Mouse (Mus musculus): ENCODE results near the gene Fuca2. TPM values are rescaled to one million over a fixed set of nuclear protein-coding genes. Genes with fewer than 3 reads are reported as not detected.
A peak's percentile ranks its signal among the peaks of the same experiment; 100 is the strongest.
"Not testable (repeated sequence)": the region's sequence is repeated elsewhere in the genome, so short reads cannot be mapped to it uniquely, and the experiment has no call there.

Fuca2 gene
- polyA plus RNA-seq, 1 experiment from 2014 or later, result 40.5 TPM

- peaks cover 10% of the 10 kb centered on the region; the same call in 1 of the 2 replicates for H3K4me1 ChIP-seq
- no peak overlapping the region for H3K9ac ChIP-seq
- no peak overlapping the region for H3K4me2 ChIP-seq
- ATAC-seq (ENCODE audit: insufficient number of reproducible peaks, insufficient read depth, low FRiP score, low TSS enrichment, low read depth), result no peak
- no peak overlapping the region for H3K4me3 ChIP-seq
- H3K27me3 ChIP-seq, result peaks cover 23% of the 10 kb centered on the region
- H3K9me3 ChIP-seq, result no peaks in the 10 kb centered on the region
- 71% methylated on average over 6 of the region's 6 CpGs for WGBS
- no peaks in the 10 kb centered on the region for H3K36me3 ChIP-seq
- H3K27ac ChIP-seq, result no peak overlapping the region
These were observed 20.0 kb upstream of the Fuca2 start for GRCm38 (mm10) chr10:13479341-13479740.

GRCm38 (mm10) chr10:13485958-13486357, 13.4 kb upstream of the Fuca2 start:
- Histone ChIP-seq H3K9me3 (no peaks in the 10 kb centered on the region), H3K27ac (no peak overlapping the region), H3K4me3 (no peak overlapping the region), H3K4me1 (peaks cover 5% of the 10 kb centered on the region; the same call in 1 of the 2 replicates), H3K36me3 (no peaks in the 10 kb centered on the region), H3K27me3 (no peaks in the 10 kb centered on the region), H3K9ac (no peak overlapping the region), H3K4me2 (no peak overlapping the region)
- ATAC-seq (ENCODE audit: insufficient number of reproducible peaks, insufficient read depth, low FRiP score, low TSS enrichment, low read depth), result no peak
- WGBS, result 76% methylated on average over 4 of the region's 4 CpGs

DNA sequence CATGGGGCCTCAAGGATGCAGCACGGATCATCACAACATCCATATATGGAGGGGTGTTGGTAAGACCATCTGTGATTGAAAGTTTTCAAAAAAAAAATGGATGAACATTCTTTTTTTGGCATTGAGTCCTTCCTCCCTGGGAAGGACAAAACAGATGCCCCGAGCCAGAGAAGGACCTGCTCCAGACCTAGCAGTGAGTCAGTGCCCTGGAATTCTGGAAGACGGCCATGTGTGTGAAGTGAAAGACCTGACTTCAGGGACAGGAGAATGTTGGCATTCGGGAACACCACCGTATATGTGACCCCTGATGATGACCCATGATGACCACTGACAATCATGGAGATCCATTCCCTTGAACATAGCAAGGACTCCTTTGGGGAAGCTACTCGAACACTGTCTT, 9.7 kb upstream of the Fuca2 start:
- WGBS, result 83% methylated on average over 6 of the region's 6 CpGs

DNA sequence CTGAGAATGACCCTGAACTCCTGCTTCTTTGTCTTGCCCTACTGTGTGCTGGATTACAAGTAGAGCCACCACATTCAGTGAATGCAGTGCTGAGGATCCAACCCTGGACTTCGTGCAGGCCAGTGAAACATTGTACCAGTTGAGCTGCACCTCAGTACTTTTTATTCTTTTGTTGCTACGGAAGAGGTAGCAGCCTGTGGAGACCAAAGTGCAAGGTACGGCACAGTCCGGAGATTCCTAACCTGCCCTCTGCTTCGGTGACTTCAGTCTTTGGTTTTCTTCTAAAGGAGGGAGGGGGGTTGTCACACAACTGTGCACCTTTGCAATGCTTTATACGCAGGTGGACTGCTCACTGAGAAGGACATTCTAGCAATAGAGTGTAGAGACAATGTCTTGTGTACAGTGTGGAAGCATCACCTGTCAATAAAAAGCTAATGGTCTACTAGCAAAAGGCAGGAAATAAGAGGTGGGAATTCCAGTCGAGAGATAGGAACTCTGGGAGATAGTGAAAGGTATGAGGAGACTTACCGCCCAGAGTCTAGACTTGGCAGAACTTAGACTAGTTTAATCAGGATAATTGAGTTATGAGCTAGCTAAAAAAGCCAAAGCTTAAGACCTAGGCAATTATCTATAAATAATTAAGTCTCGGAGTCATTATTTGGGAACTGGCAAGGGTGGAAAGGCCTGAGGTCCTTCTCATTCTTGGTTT, 5.2 kb upstream of the Fuca2 start:
- no peak for ATAC-seq (ENCODE audit: insufficient number of reproducible peaks, insufficient read depth, low FRiP score, low TSS enrichment, low read depth)
- no peaks in the 10 kb centered on the region for H3K36me3 ChIP-seq
- no peak overlapping the region for H3K4me3 ChIP-seq
- no peak overlapping the region for H3K9ac ChIP-seq
- H3K9me3 ChIP-seq, result no peaks in the 10 kb centered on the region
- no peak overlapping the region for H3K4me2 ChIP-seq
- no peak overlapping the region for H3K27ac ChIP-seq
- H3K4me1 ChIP-seq, result no peaks in the 10 kb centered on the region
- WGBS, result 88% methylated on average over 9 of the region's 9 CpGs
- H3K27me3 ChIP-seq, result peaks cover under 1% of the 10 kb centered on the region

More for the DNA sequence above, 9.7 kb upstream of the Fuca2 start:
- Histone ChIP-seq H3K36me3 (no peaks in the 10 kb centered on the region), H3K4me3 (no peak overlapping the region), H3K27ac (no peak overlapping the region), H3K4me1 (no peaks in the 10 kb centered on the region), H3K4me2 (no peak overlapping the region), H3K9me3 (no peaks in the 10 kb centered on the region), H3K27me3 (no peaks in the 10 kb centered on the region), H3K9ac (no peak overlapping the region)
- no peak for ATAC-seq (ENCODE audit: insufficient number of reproducible peaks, insufficient read depth, low FRiP score, low TSS enrichment, low read depth)

DNA sequence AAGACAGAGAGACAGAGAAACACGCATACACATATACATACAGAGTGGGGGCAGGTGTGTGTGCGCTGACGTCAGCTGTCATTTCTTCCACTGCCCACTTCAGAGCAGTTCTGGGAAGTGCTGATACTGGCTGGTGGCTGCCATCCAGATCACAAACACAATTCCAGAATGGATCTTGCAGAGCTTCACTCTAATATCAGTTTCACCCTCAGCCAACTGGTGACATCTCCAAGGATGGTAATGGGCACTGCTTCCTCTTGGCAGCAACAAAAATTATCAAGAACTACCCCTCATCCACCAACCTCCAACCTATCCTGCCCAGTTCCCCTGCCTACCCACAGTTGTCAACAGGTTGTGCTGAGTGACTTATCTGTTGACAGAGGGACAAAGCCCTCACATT, 3.0 kb upstream of the Fuca2 start:
- peaks cover 5% of the 10 kb centered on the region for H3K27me3 ChIP-seq
- no peaks in the 10 kb centered on the region for H3K9me3 ChIP-seq
- H3K4me3 ChIP-seq, result no peak overlapping the region
- H3K4me1 ChIP-seq, result no peaks in the 10 kb centered on the region; the same call in 1 of the 2 replicates
- WGBS, result 82% methylated on average over 3 of the region's 3 CpGs
- no peaks in the 10 kb centered on the region for H3K36me3 ChIP-seq
- no peak overlapping the region for H3K27ac ChIP-seq
- no peak overlapping the region for H3K4me2 ChIP-seq
- ATAC-seq (ENCODE audit: insufficient number of reproducible peaks, insufficient read depth, low FRiP score, low TSS enrichment, low read depth), result no peak
- no peak overlapping the region for H3K9ac ChIP-seq

DNA sequence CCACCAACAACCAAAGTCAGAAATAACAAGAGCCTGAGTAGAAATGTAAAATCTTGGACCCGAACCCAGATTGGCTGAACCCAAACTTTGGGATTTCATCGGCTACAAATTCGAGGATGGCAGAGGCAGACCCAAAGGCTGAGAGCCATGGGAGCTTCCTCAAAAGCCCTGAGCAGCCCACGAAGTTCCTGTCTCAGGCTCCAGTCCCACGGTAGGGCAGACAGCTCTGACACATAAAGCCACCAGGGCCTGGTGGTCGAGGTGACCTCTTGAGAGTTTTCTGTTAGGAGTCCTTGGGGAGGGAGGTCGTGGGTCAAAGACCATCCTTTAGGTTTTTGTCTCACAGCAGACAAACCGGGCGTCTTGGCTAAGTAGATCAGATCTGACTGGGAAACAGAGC, 1.1 kb downstream of the Fuca2 start:
- ATAC-seq (ENCODE audit: insufficient number of reproducible peaks, insufficient read depth, low FRiP score, low TSS enrichment, low read depth), result no peak
- Histone ChIP-seq H3K27me3 (peaks cover 5% of the 10 kb centered on the region), H3K9me3 (no peaks in the 10 kb centered on the region), H3K4me3 (peak overlapping the region; percentile 65), H3K9ac (peak overlapping the region; percentile 76; the same call in 1 of the 2 replicates), H3K4me2 (peak overlapping the region; percentile 83), H3K4me1 (peaks cover 8% of the 10 kb centered on the region), H3K27ac (no peak overlapping the region; the same call in 1 of the 2 replicates), H3K36me3 (peaks cover 8% of the 10 kb centered on the region)
- 42% methylated on average over 9 of the region's 9 CpGs for WGBS

DNA sequence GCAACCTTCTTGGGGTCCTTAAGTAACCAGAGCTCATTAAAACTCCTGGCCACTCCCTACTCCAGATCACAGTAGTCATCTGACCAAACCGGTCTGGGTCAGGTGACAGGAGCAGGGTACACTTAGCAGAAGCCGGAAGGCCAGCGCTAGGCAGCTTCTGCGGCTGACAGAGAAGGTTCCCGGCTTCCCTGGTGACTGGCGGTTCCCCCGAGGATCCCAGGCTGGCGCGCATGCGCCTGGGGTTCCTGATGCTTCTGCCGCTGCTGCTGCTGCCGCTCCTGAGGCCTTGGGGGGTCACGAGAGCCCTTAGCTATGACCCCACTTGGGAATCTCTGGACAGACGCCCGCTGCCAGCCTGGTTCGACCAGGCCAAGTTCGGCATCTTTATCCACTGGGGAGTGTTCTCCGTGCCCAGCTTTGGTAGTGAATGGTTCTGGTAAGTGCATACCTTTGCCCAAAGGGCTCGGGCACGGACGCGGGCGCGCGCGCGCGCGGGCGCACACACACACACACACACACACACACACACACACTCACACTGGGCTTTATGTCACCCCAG, 1.7 kb downstream of the Fuca2 start:
- 0% methylated on average over 30 of the region's 30 CpGs for WGBS
- H3K4me3 ChIP-seq, result peak overlapping the region; percentile 65

GRCm38 (mm10) chr10:13501533-13501932, 2.2 kb downstream of the Fuca2 start:
- Histone ChIP-seq H3K4me2 (peak overlapping the region; percentile 83), H3K36me3 (peaks cover 17% of the 10 kb centered on the region), H3K4me3 (peak overlapping the region; percentile 65), H3K9ac (peak overlapping the region; percentile 76)
- 48% methylated on average over 4 of the region's 4 CpGs for WGBS
- H3K4me1 ChIP-seq; H3K27me3 ChIP-seq; H3K27ac ChIP-seq; ATAC-seq (ENCODE audit: insufficient number of reproducible peaks, insufficient read depth, low FRiP score, low TSS enrichment, low read depth); H3K9me3 ChIP-seq: not testable (repeated sequence)

More for the DNA sequence above, 1.7 kb downstream of the Fuca2 start:
- peak; percentile 80 for ATAC-seq (ENCODE audit: insufficient number of reproducible peaks, insufficient read depth, low FRiP score, low TSS enrichment, low read depth)
- Histone ChIP-seq H3K27ac (no peak overlapping the region; the same call in 1 of the 2 replicates), H3K9me3 (no peaks in the 10 kb centered on the region), H3K27me3 (peaks cover 5% of the 10 kb centered on the region), H3K36me3 (peaks cover 13% of the 10 kb centered on the region), H3K4me2 (peak overlapping the region; percentile 83), H3K4me1 (peaks cover 8% of the 10 kb centered on the region), H3K9ac (peak overlapping the region; percentile 76)

DNA sequence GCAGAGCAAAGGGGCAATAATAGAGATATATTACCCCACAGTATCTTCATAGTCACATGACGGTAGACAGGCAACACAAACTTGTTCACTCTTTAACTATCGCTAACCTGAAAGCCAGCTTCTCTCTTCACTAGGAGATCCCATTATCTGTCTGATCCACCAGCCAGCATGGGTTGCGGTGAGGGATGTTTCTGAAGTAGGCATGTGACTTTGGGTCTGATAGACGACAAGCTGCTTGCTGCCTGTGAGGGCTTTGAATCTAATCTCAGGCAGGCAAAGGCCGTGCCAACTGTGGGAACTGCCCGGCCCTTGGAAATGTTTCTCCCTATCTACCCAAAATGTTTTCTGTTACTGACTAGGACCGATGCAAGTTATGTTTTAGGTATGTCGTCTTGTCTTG, 3.0 kb downstream of the Fuca2 start:
- H3K9me3 ChIP-seq, result no peaks in the 10 kb centered on the region
- no peak overlapping the region for H3K4me2 ChIP-seq
- no peak overlapping the region for H3K27ac ChIP-seq
- peaks cover 19% of the 10 kb centered on the region for H3K36me3 ChIP-seq
- H3K4me3 ChIP-seq, result no peak overlapping the region
- WGBS, result 83% methylated on average over 8 of the region's 8 CpGs
- H3K9ac ChIP-seq, result no peak overlapping the region
- peaks cover 5% of the 10 kb centered on the region for H3K27me3 ChIP-seq
- no peak for ATAC-seq (ENCODE audit: insufficient number of reproducible peaks, insufficient read depth, low FRiP score, low TSS enrichment, low read depth)
- H3K4me1 ChIP-seq, result peaks cover 8% of the 10 kb centered on the region

DNA sequence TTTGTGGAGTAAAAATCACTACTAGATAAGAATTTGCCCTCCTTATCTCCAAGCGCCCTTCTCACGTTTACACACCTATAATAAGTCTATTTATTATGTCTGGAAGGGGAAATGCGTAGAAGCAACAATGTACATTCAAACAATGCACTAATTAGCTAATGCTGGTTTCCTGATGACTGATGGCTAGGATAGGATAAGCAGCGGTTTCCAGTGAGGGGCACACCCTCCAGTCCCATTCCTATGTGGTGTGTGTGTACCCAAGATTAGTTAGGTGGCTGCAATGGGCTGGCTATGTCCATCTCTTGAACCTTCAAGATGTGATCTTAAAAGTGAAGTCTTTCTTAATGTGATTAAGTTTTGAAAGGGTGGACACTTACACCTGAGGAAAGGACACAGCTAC, 22.5 kb downstream of the Fuca2 start:
- 86% methylated on average over 4 of the region's 4 CpGs for WGBS
- H3K27me3 ChIP-seq, result no peaks in the 10 kb centered on the region
- no peak for ATAC-seq (ENCODE audit: insufficient number of reproducible peaks, insufficient read depth, low FRiP score, low TSS enrichment, low read depth)
- H3K4me3 ChIP-seq, result no peak overlapping the region
- H3K4me1 ChIP-seq, result no peaks in the 10 kb centered on the region
- no peak overlapping the region for H3K27ac ChIP-seq
- H3K36me3 ChIP-seq, result peaks cover 2% of the 10 kb centered on the region
- no peaks in the 10 kb centered on the region for H3K9me3 ChIP-seq
- no peak overlapping the region for H3K4me2 ChIP-seq
- no peak overlapping the region for H3K9ac ChIP-seq

DNA sequence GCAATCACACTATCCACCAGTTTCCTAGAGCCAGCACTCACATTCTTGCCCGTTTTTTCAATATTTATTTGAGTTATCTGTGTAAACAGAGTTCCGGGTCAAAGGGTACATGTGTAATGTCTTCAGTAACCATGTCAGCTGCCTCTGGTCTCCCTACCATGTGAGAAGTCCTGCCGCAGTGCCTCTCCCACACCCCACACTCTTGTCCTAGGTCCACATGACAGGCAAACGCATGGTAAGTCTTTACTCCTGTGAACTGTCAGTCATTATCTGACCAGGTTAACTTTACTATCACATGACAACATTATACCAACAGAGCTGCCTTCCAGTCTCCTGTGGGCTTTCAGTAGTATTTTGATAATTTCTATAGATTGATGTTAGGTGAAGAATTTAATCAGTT, 28.8 kb downstream of the Fuca2 start:
- ATAC-seq (ENCODE audit: insufficient number of reproducible peaks, insufficient read depth, low FRiP score, low TSS enrichment, low read depth), result no peak
- H3K27me3 ChIP-seq, result no peaks in the 10 kb centered on the region
- H3K9ac ChIP-seq, result no peak overlapping the region
- 85% methylated on average over 4 of the region's 4 CpGs for WGBS
- H3K4me1 ChIP-seq, result no peaks in the 10 kb centered on the region
- H3K27ac ChIP-seq, result no peak overlapping the region
- H3K4me3 ChIP-seq, result no peak overlapping the region
- peaks cover 42% of the 10 kb centered on the region for H3K36me3 ChIP-seq
- H3K9me3 ChIP-seq, result no peaks in the 10 kb centered on the region
- no peak overlapping the region for H3K4me2 ChIP-seq

GRCm38 (mm10) chr10:13534751-13535150, 35.4 kb downstream of the Fuca2 start:
- ATAC-seq (ENCODE audit: insufficient number of reproducible peaks, insufficient read depth, low FRiP score, low TSS enrichment, low read depth), result no peak
- H3K27me3 ChIP-seq, result no peaks in the 10 kb centered on the region
- no peak overlapping the region for H3K4me3 ChIP-seq
- 81% methylated on average over 3 of the region's 3 CpGs for WGBS
- no peak overlapping the region for H3K4me2 ChIP-seq
- H3K27ac ChIP-seq, result no peak overlapping the region
- peaks cover 50% of the 10 kb centered on the region for H3K36me3 ChIP-seq
- H3K9me3 ChIP-seq, result no peaks in the 10 kb centered on the region
- H3K9ac ChIP-seq, result no peak overlapping the region
- no peaks in the 10 kb centered on the region for H3K4me1 ChIP-seq

All from embryonic facial prominence, embryonic 13.5 days (tissue).